Mouse (Mus musculus) heart, adult 2 months (tissue): ENCODE measurements around the gene Extl1. TPM values are rescaled to one million over a fixed set of nuclear protein-coding genes. Genes with fewer than 3 reads are reported as not detected.

Source experiments
- DNase-seq, 2 experiments: peaks; one replicate each; pipeline ENCODE4 v3.0.0; 2021
- H3K27ac ChIP-seq: fragments of 200-600 bp; 2 replicates; pipeline ENCODE4 v1.8.1; 2022
- H3K27me3 ChIP-seq: fragments of 200-500 bp; 2 replicates; pipeline ENCODE4 v1.6.1; 2012; ENCODE audit warnings: mild to moderate bottlenecking, low read length, inconsistent platforms, mixed read lengths; ENCODE audit not compliant: control insufficient read depth, insufficient read depth
- H3K36me3 ChIP-seq: fragments of 200-500 bp; 2 replicates; pipeline ENCODE4 v1.6.1; 2012; ENCODE audit warnings: low read length, inconsistent platforms; ENCODE audit not compliant: control insufficient read depth, insufficient read depth
- H3K4me1 ChIP-seq: fragments of 200-500 bp; 2 replicates; pipeline ENCODE4 v1.6.1; 2011; ENCODE audit warnings: low read length; ENCODE audit not compliant: control insufficient read depth, insufficient read depth
- H3K4me3 ChIP-seq: fragments of 200-600 bp; 2 replicates; pipeline ENCODE4 v1.8.1; 2022
- H3K79me2 ChIP-seq: fragments of 200-500 bp; replicated peaks from 2 replicates; pipeline ENCODE4 v1.6.1; 2012; ENCODE audit warnings: mild to moderate bottlenecking, inconsistent platforms, low read length, moderate library complexity, mixed read lengths; ENCODE audit not compliant: control insufficient read depth, insufficient read depth
- H3K9ac ChIP-seq: fragments of 200-500 bp; 2 replicates; pipeline ENCODE4 v1.6.1; 2012; ENCODE audit warnings: low read depth, mild to moderate bottlenecking, control low read depth, inconsistent platforms, low read length, mixed read lengths
- CTCF ChIP-seq: fragments of 200-600 bp; IDR thresholded peaks from 2 replicates; pipeline ENCODE4 v1.8.1; 2022; ENCODE audit warnings: antibody characterized with exemption, mild to moderate bottlenecking, moderate library complexity
- EP300 ChIP-seq: fragments of 200-500 bp; IDR thresholded peaks from 2 replicates; pipeline ENCODE4 v1.6.1; 2011; ENCODE audit warnings: low read depth, low read length, control low read depth; ENCODE audit not compliant: insufficient read depth
- POLR2A ChIP-seq: fragments of 200-500 bp; IDR thresholded peaks from 2 replicates; pipeline ENCODE4 v1.6.1; 2011; ENCODE audit warnings: mild to moderate bottlenecking, low read depth, low read length, control low read depth; ENCODE audit not compliant: insufficient read depth
- WGBS: fragments of 180-500 bp; shearing (Covaris S2); methylation state at CpG from one replicate; pipeline ENCODE4 v1.1.7; 2018; 5-methylcytosine and 5-hydroxymethylcytosine counted together
- intact Hi-C: fragments of 180-260 bp; cut with DNase I; formaldehyde crosslinking; loops from one replicate; pipeline ENCODE4 v1.15.1; 2025
- polyA plus RNA-seq: library from polyadenylated mRNA; depleted of rRNA; stranded (reverse); fragments of >200 nt; gene quantifications from 2 replicates; pipeline ENCODE4 v1.2.3, GENCODE M21; 2012
- total RNA-seq, 2 experiments: library from RNA; stranded (reverse); gene quantifications; 2 replicates each; pipeline ENCODE4 v1.2.3; 2021

Extl1 gene
- total and polyA plus RNA-seq, 3 experiments: 18.0 to 23.7 (median 19.6) TPM

GRCm38 (mm10) chr4:134401856-134402570, 18.4 kb upstream of the Extl1 start:
- no peaks in the 10 kb centered on the region for H3K36me3 ChIP-seq
- intact Hi-C loops: no loop called here
- H3K27ac ChIP-seq: no peak overlapping the region; the same call in 1 of the 2 replicates
- H3K4me3 ChIP-seq: no peak overlapping the region
- H3K79me2 ChIP-seq: no peaks in the 10 kb centered on the region
- peaks cover 7% of the 10 kb centered on the region for H3K4me1 ChIP-seq
- TF ChIP-seq POLR2A (no peak), EP300 (no peak), CTCF (no peak)
- no peaks in the 10 kb centered on the region for H3K27me3 ChIP-seq
- 52% methylated on average over 16 of the region's 16 CpGs for WGBS
- DNase-seq: no peak
- H3K9ac ChIP-seq: no peak overlapping the region

- DNase-seq: peak; percentile 60 to 74
- Histone ChIP-seq H3K4me3 (peak overlapping the region; percentile 12; the same call in 1 of the 2 replicates), H3K27me3 (no peaks in the 10 kb centered on the region), H3K27ac (no peak overlapping the region), H3K9ac (no peak overlapping the region), H3K36me3 (no peaks in the 10 kb centered on the region), H3K4me1 (peaks cover 7% of the 10 kb centered on the region), H3K79me2 (no peaks in the 10 kb centered on the region)
- TF ChIP-seq CTCF (no peak), EP300 (peak; percentile 56; the same call in 1 of the 2 replicates), POLR2A (no peak; the same call in none of the 2 replicates)
- 3% methylated on average over 19 of the region's 19 CpGs for WGBS
- intact Hi-C loops: no loop called here
Observed at GRCm38 (mm10) chr4:134401181-134401661, 17.6 kb upstream of the Extl1 start.

GRCm38 (mm10) chr4:134400206-134400605, 16.6 kb upstream of the Extl1 start:
- no peak overlapping the region for H3K9ac ChIP-seq
- WGBS: 52% methylated on average over 5 of the region's 5 CpGs
- no peak for TF ChIP-seq EP300
- no peak for TF ChIP-seq POLR2A
- TF ChIP-seq CTCF: no peak
- H3K79me2 ChIP-seq: no peaks in the 10 kb centered on the region
- peaks cover 7% of the 10 kb centered on the region for H3K4me1 ChIP-seq
- DNase-seq: no peak
- no peaks in the 10 kb centered on the region for H3K27me3 ChIP-seq
- no peaks in the 10 kb centered on the region for H3K36me3 ChIP-seq
- H3K27ac ChIP-seq: no peak overlapping the region
- intact Hi-C loops: no loop called here
- H3K4me3 ChIP-seq: no peak overlapping the region

GRCm38 (mm10) chr4:134397732-134398131, 14.1 kb upstream of the Extl1 start:
- Histone ChIP-seq H3K27ac (peak overlapping the region; percentile 77), H3K36me3 (no peaks in the 10 kb centered on the region), H3K79me2 (no peaks in the 10 kb centered on the region), H3K4me1 (peaks cover 5% of the 10 kb centered on the region), H3K27me3 (no peaks in the 10 kb centered on the region), H3K9ac (no peak overlapping the region), H3K4me3 (no peak overlapping the region)
- DNase-seq: no peak
- intact Hi-C loops: loop anchor here (2.0 kb wide), 1 partner anchor 71 kb away; the partner anchor contains the start of gene Stmn1
- TF ChIP-seq CTCF: no peak
- 85% methylated on average over 9 of the region's 9 CpGs for WGBS

DNA sequence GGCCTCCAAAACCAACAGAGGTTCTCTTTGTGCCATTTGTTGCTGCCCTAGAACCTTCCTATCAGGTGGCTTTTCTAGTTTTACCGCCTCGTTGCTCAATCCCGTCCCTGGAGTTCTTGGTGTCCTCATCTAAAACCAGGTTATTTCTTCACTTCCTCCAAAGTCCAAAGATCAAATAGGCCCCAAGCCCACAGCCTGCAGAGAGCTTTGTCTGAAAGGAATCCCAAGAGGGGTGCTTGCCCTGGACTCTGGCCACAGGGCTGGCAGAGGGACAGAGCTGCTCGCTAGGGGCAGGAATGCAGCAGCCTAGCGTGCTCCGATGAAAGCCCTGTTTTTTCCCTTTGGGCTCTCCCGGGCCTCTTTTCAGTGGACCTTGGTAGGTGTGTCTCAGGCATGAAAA, 13.5 kb upstream of the Extl1 start:
- H3K27ac ChIP-seq: peak overlapping the region; percentile 77
- peak; percentile 77 to 78 for DNase-seq
- no peaks in the 10 kb centered on the region for H3K36me3 ChIP-seq
- no peaks in the 10 kb centered on the region for H3K27me3 ChIP-seq
- TF ChIP-seq POLR2A: no peak
- TF ChIP-seq CTCF: peak; percentile 40
- intact Hi-C loops: loop anchor here (2.0 kb wide), 1 partner anchor 72 kb away; the partner anchor contains the start of gene Stmn1
- peaks cover 3% of the 10 kb centered on the region for H3K4me1 ChIP-seq
- 2% methylated on average over 7 of the region's 7 CpGs for WGBS
- peak overlapping the region; percentile 2; the same call in 1 of the 2 replicates for H3K4me3 ChIP-seq
- 0 out of 2 replicates have a peak overlapping the region, but pooled peaks have one; percentile 19 for H3K9ac ChIP-seq
- no peaks in the 10 kb centered on the region for H3K79me2 ChIP-seq
